Mouse (Mus musculus) kidney, postnatal 10 days (tissue): ENCODE measurements around the gene Fam117a.
"Not testable (repeated sequence)": the region's sequence is repeated elsewhere in the genome, so short reads cannot be mapped to it uniquely, and the experiment has no call there.

Experiments
- DNase-seq: peaks from one replicate; pipeline ENCODE4 v3.0.0; 2021; ENCODE audit warnings: mixed read lengths

Fam117a gene

DNA sequence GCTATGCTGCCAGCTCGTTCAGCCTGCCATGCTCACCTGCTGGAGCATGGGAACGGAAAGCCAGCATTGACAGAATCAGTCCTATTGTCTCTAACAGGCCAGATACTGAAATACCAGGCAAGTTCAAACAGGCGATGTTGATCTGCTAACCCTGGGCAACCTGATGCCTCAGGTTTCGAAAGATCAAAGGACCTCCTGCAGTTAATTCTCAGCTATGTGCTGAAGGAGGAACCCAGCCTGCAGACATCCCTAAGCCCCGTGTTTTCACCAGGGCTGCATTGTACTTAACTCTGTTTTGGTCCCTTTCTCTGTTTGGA lies 56.6 kb downstream of the Fam117a start:
- no peak for DNase-seq

GRCm38 (mm10) chr11:95394112-95394511 lies 57.3 kb downstream of the Fam117a start:
- no peak for DNase-seq

DNA sequence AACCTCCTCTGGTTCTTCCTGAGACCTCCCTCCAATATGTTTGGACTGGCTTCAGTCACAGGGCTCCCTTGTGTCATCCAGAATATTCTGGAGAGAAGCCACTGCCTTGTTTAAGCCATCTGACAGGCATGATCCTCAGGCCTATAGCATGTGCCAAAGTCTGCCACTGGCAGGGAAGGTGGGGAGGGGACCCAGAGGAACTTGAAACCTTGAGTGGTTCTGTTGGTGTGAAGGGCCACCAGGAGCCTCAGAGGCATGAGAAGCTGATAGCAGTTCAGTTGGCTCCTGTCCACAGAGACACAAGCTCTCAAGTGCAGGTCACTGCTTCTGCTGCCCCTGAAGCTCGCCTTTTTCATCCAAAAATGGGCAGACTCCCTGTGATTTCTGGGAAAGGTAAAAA lies 59.7 kb downstream of the Fam117a start:
- no peak for DNase-seq

GRCm38 (mm10) chr11:95397843-95398835 lies 61.3 kb downstream of the Fam117a start:
- peak; percentile 85 for DNase-seq

- DNase-seq = no peak
Observed at GRCm38 (mm10) chr11:95399520-95400020, 62.8 kb downstream of the Fam117a start.

GRCm38 (mm10) chr11:95401568-95401967 lies 64.8 kb downstream of the Fam117a start:
- DNase-seq = no peak

DNA sequence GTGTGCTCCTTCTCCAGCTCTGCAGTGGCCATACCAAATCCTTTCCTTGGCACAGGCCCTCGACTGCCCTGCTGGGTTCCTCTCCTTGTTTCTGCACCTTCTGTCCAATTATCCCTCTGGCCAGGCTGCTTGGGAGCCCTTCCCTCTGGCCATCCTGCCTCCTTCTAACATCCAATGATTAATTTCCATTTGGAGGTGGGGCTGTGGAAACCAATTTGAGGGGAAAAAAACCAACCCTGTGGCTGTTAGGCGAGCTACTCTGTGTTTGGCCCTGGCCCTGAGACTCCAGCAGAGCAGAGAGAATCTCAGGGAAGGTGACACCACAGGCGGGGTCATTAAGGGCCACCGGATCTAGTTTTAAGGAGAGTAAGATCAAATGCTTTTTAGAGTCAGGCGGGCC lies 65.4 kb downstream of the Fam117a start:
- DNase-seq = no peak

DNA sequence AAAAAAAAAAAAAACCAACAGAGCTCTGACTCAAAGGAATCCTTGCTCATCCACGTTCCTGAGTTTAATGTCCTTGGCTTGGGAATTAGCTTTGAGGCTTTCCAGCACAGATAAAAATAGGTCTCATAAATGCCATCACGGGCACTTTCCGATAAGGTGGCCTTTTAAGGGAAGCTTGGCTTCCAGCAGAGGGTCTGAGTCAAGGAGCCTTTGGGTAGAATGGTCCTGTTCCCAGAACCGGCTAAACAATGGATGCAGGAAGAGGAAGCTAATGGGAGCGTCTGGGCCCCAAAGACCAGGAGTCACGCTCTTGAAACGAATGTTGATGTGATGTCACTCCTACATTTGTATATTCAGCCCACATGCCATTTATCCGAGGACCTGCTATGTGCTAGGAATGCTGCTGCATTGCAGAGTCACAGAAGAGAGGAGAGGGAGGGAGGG lies 65.9 kb downstream of the Fam117a start:
- no peak for DNase-seq

DNA sequence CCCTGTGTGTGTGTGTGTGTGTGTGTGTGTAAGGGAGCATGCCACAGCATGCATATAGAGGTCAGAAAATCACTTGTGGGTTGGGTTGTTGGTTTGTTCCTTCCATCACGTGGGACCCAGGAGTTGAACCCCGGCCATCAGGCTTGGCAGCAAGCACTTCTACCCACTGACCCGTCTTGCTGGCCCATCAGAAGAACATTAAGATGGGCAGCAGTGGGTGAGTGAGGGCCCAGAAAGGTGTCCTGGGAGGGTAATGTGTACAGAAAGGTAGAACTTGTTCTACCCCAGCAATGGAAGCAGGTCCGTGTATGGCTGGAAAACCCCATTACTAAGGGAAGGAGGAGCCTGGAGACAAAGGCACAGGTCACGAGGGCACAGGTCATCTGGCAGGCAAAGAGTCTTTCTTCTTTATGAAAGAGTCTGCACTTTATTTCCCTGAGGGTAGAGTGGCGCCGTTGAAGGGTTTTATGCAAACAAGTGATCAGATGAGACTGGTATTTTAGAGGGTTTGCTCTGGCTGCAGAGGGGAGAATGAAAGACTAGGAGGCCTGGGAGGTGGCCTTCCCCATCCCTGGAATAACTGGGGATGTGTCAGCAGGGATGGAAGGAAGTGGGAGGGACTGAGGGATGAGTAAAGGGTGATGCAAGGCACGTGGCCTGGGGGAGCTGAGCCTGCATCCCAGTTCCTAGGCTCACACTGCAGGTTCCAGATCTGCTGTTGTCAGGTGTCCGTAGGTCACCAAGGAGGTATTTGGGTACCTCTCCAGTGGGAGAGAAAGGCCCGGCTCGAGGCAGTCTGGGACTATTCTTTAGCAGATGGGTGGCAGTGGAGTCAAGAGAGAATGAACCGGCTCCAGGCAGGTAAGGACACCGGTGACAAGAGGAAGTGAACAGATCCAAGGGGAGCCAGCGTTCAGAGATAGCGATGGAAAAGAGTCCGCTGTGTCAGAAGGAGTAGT lies 66.8 kb downstream of the Fam117a start:
- DNase-seq = no peak

DNA sequence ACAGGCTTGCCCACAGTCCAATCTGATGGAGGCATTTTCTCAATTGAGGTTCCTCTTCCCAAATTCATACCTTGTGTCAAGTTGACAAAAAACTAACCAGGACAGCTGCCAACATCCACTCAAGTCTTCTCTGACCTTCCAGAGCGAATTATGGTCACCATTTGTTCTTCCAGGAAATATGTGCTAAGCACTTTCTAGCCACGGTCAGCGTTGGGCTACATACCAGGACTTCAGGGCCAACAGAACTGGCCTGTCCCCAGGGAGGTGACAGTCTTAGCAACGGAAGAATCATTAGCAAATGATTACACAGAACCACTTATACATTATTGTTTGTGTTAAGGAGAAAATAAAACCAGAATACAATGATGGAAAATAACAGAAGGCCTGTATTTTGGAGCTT lies 69.0 kb downstream of the Fam117a start:
- DNase-seq = no peak

GRCm38 (mm10) chr11:95406398-95406797 lies 69.6 kb downstream of the Fam117a start:
- DNase-seq = not testable (repeated sequence)

- no peak for DNase-seq
Observed at GRCm38 (mm10) chr11:95409450-95410112, 72.8 kb downstream of the Fam117a start.

- DNase-seq = no peak
Observed at GRCm38 (mm10) chr11:95411453-95412013, 74.7 kb downstream of the Fam117a start.

- no peak for DNase-seq
Observed at GRCm38 (mm10) chr11:95412615-95413014, 75.8 kb downstream of the Fam117a start.

GRCm38 (mm10) chr11:95413641-95414535 lies 77.1 kb downstream of the Fam117a start, which contains the start of gene Spop:
TSS of gene Spop (plus strand) at chr11:95414080.
- DNase-seq = peak; percentile 96

- peak; percentile 97 for DNase-seq
Observed at GRCm38 (mm10) chr11:95414536-95415161, 77.8 kb downstream of the Fam117a start.

- no peak for DNase-seq
Observed at GRCm38 (mm10) chr11:95415931-95416330, 79.1 kb downstream of the Fam117a start.

DNA sequence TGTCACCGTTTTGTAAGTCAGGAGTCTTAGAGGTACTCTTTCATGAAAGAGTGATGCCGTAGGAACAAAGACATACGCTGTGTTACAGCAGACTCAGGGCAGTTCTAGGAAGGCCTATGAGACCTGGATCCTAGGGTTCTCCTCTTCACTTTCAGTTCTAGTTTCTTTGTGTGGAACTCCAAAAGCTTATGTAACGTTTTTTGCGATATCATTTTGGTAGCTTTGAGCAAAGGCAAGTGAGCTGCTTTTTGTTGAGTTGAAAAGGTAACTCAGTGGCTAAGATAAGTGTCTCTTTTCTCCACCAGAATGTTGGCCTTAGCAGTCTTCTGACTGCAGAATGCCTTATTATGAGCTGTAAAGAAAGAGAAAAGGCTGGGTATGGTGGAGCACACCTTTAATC lies 80.5 kb downstream of the Fam117a start:
- no peak for DNase-seq

- no peak for DNase-seq
Observed at GRCm38 (mm10) chr11:95420880-95421435, 84.1 kb downstream of the Fam117a start.

DNA sequence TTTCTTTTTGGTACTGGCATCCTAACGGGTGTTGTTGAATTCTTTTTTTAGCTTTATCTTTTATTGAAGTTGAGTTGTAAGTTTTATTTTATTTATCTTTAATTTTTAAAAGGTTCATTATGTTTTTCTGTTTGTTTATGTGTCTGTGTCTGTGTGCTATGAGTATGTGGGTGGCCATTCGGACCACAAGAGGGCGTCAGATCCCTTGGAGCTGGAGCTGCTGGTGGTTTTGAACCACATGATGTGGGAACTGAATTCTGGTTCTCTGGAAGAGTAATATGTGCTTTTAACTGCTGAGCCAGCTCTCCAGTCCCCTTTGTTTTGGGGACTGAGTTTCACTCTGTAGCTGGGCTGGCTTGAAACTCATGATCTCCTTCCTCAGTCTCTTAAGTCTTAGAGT lies 86.7 kb downstream of the Fam117a start:
- DNase-seq = no peak
